Mouse (Mus musculus): Measurements from ENCODE around the gene Ric3.

Ric3 gene

GRCm38 (mm10) chr7:109045876-109046275, 37.3 kb downstream of the Ric3 start:
- DNase-seq (ENCODE audit: extremely low spot score): no peak

GRCm38 (mm10) chr7:109039445-109039844, 43.7 kb downstream of the Ric3 start:
- DNase-seq (ENCODE audit: extremely low spot score): no peak

GRCm38 (mm10) chr7:109038987-109039386, 44.1 kb downstream of the Ric3 start:
- no peak for DNase-seq (ENCODE audit: extremely low spot score)

GRCm38 (mm10) chr7:109038121-109038735, 44.9 kb downstream of the Ric3 start:
- no peak for DNase-seq (ENCODE audit: extremely low spot score)

- no peak for DNase-seq (ENCODE audit: extremely low spot score)
Measured at GRCm38 (mm10) chr7:109032054-109032453, 51.1 kb downstream of the Ric3 start.

- DNase-seq (ENCODE audit: extremely low spot score): no peak
Measured at GRCm38 (mm10) chr7:109031331-109031730, 51.8 kb downstream of the Ric3 start.

GRCm38 (mm10) chr7:109029961-109030465, 53.1 kb downstream of the Ric3 start:
- DNase-seq (ENCODE audit: extremely low spot score): no peak

- peak; percentile 68 for DNase-seq (ENCODE audit: extremely low spot score)
Measured at GRCm38 (mm10) chr7:109028204-109028603, 54.9 kb downstream of the Ric3 start.

- DNase-seq (ENCODE audit: extremely low spot score): no peak
Measured at GRCm38 (mm10) chr7:109027721-109028120, 55.4 kb downstream of the Ric3 start.

- no peak for DNase-seq (ENCODE audit: extremely low spot score)
Measured at GRCm38 (mm10) chr7:109026976-109027375, 56.2 kb downstream of the Ric3 start.

- no peak for DNase-seq (ENCODE audit: extremely low spot score)
Measured at GRCm38 (mm10) chr7:109025743-109026142, 57.4 kb downstream of the Ric3 start.

- DNase-seq (ENCODE audit: extremely low spot score): peak; percentile 65
Measured at GRCm38 (mm10) chr7:109021428-109021827, 61.7 kb downstream of the Ric3 start.

- DNase-seq (ENCODE audit: extremely low spot score): no peak
Measured at GRCm38 (mm10) chr7:109019243-109019642, 63.9 kb downstream of the Ric3 start.

- peak; percentile 17 for DNase-seq (ENCODE audit: extremely low spot score)
Measured at GRCm38 (mm10) chr7:109016378-109016923, 66.7 kb downstream of the Ric3 start.

- no peak for DNase-seq (ENCODE audit: extremely low spot score)
Measured at GRCm38 (mm10) chr7:109014851-109015250, 68.3 kb downstream of the Ric3 start.

- no peak for DNase-seq (ENCODE audit: extremely low spot score)
Measured at GRCm38 (mm10) chr7:109012998-109013625, 70.0 kb downstream of the Ric3 start.

- no peak for DNase-seq (ENCODE audit: extremely low spot score)
Measured at GRCm38 (mm10) chr7:109012575-109012974, 70.6 kb downstream of the Ric3 start.

GRCm38 (mm10) chr7:109011596-109012180, 71.4 kb downstream of the Ric3 start:
- peak; percentile 4 for DNase-seq (ENCODE audit: extremely low spot score)

- peak; percentile 52 for DNase-seq (ENCODE audit: extremely low spot score)
Measured at GRCm38 (mm10) chr7:109010720-109011595, 72.2 kb downstream of the Ric3 start.

GRCm38 (mm10) chr7:109009260-109009659, 73.9 kb downstream of the Ric3 start:
- DNase-seq (ENCODE audit: extremely low spot score): no peak

- DNase-seq (ENCODE audit: extremely low spot score): no peak
Measured at GRCm38 (mm10) chr7:109003653-109004052, 79.5 kb downstream of the Ric3 start.

GRCm38 (mm10) chr7:109001971-109002370, 81.2 kb downstream of the Ric3 start:
- DNase-seq (ENCODE audit: extremely low spot score): no peak

Data from embryo, embryonic 9.5 days (tissue).